Mouse (Mus musculus) erythroblast, adult 5-6 weeks (primary cell): Measurements from ENCODE around the gene Agfg1. TPM values are rescaled to one million over a fixed set of nuclear protein-coding genes. Genes with fewer than 3 reads are reported as not detected.

ENCODE experiments used
- ATAC-seq: replicated peaks from 2 replicates; pipeline ENCODE4 v1.8.0; 2016; ENCODE audit warnings: moderate number of reproducible peaks, mild to moderate bottlenecking, moderate TSS enrichment, inconsistent platforms; ENCODE audit not compliant: poor library complexity, low FRiP score, severe bottlenecking
- total RNA-seq, 2 experiments: library from RNA; stranded (forward) in 1 of 2; stranded (reverse) in 1 of 2; fragments of 150-400 nt in 1 of 2; fragments of 200-764, 138-1000 nt in 1 of 2; gene quantifications; 2 replicates each; pipeline versions ENCODE4 v1.2.3 to v1.2.4; 2015 to 2017; ENCODE audit warnings: low replicate concordance in 2 of 2

The Agfg1 gene
- total RNA-seq, 2 experiments from 2014 or later = 20.0 to 20.8 TPM

DNA sequence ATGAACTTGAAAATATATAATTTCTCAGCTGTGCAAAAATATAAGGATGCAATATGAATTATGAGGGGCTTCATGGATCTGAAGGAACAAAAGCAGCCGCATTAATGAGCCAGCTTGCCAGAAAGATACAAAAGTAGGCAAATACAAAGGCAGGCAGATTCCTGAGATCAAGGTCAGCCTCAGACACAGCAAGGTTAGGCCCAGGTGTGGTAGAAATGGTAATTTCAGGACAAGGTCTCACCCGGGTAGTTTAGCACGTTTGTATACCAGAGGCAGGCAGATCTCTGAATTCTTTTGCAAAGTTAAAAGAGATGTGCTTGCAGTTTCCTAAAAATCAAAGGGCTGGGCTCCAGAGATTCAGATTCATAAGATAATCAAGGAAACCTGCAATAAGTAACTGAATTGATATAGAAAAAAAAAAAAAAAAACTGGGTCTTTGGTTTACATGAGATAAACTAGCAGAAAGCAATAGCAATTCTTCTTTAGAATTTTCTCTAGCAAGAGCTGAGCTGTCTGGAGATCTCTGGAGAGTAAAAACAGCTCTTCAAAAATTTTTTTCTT is 18.6 kb upstream of the Agfg1 start:
- ATAC-seq = no peak

DNA sequence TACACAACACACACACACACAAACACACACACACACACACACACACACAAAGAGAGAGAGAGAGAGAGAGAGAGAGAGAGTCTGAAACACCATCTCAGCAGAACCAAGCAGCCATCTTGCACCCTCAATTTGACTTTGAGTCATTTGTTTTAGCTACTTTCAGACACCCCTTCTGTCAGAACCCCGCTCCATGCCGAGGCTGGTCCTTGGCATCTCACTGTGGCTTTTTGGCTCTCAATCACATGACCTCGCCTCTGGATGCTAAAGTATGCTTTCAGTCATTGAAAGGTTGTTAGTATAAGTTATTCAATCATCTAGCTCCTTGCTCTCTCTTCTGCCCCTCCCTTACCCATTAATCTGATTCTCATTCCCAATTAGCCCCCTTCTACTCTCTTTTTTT is 17.4 kb upstream of the Agfg1 start:
- no peak for ATAC-seq

DNA sequence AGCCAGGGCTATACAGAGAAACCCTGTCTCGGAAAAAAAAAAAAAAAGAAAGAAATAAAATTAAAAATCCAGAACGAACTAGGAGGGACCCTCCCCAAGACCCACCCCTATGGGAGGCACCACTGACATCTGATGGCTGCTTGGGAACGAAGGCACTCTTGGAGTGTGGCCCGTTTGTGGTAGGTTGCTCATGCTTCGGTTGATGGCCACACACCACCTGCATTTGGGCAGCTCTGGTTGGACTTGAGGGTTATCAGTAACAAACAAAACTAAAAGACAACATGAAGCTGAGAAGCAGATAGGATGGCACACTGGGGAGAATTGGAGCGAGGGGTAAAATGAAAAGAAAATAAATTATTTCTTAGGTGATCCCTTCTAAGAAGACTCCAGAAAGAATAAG is 15.1 kb upstream of the Agfg1 start:
- ATAC-seq = no peak

- peak; percentile 87 for ATAC-seq
These were observed 14.0 kb upstream of the Agfg1 start for GRCm38 (mm10) chr1:82825256-82825655.

DNA sequence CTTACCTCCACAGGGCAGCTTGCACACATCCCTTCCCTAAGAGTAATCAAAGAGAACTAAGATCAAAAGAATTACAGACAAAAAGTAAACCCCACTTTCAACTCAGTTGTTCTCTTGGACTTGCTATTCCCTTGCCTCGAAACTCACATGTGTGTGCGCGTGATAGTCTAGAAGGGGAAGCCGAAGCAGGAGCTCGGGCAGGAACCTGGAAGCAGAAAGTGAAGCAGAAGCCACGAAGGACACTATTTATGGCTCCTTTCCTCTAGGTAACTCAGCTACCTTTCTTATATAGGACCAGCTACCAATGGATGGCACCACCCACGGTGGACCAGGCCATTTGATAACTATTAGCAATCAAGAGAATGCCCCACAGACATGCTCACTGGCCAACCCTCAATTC is 13.5 kb upstream of the Agfg1 start:
- ATAC-seq = no peak

DNA sequence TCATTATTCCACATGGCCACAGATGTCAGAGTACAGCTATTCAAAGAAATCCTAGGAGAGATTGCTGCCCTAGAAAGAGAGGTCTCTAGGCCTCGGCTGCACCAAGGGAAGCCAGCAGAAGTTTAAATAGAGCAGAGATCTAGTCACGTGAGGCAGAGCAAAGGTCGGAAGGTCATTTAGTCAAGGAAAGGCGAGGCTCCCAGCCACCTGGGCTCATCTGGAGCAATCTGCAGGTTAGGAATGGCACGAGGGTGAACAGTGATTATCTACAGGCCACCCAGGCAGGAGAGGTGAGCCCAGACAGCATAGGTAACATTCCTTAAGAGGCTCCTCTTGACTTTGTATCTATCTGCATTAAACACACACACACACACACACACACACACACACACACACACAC is 12.4 kb upstream of the Agfg1 start:
- no peak for ATAC-seq

- no peak for ATAC-seq
These were observed 8.5 kb upstream of the Agfg1 start for GRCm38 (mm10) chr1:82830771-82831170.

DNA sequence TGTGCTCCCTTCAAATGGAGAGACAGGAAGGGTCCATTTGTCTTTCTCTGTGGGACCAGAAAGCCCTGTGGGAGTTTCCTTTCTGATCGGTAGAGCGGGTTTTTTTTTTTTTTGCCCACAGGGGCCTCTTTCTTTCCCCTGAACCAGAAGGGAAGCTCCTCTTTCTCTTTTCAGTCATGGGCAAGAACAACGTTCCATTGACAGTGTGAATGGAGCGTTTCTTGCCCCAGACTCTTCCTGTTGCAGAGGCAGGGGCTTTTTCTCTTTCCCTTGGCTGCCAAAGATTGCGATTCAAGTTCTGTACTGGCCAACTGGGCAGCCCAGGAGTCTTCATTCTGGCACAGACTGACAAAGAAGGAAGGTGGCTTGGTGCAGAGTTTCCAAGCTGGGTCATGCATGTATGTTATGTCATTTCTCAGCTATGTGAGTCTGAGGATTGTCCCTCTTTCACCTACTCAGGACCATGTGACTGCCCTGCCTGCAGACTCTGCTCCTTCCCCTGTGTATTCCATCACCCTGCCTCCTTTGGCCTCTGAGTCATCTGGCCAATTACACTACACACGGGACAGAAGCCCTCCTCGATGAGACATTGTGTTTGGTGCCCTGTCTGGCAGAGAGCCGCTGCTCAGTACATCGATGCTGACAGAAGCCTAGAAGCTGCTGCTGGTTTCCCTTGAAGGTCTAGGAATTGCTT is 7.6 kb upstream of the Agfg1 start:
- ATAC-seq = no peak

- no peak for ATAC-seq
These were observed 6.7 kb upstream of the Agfg1 start for GRCm38 (mm10) chr1:82832495-82833021.

DNA sequence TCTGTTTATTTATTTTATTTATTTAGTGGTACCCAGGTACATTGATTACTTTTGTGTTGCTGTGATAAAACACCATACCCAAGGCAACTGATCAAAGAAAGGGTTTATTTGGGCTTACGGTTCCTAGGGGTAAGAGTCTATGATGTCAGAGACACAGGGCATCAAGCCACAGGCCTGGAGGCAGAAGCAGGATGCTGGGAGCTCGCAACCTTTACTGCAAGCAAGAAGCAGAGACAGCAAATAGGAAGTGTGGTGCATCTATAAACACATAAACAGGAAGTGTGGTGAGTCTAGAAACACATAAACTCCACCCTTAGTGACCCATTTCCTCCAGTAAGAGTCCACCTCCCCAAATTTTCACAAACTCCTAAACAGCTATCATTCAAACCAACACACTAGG is 5.8 kb upstream of the Agfg1 start:
- ATAC-seq = no peak

DNA sequence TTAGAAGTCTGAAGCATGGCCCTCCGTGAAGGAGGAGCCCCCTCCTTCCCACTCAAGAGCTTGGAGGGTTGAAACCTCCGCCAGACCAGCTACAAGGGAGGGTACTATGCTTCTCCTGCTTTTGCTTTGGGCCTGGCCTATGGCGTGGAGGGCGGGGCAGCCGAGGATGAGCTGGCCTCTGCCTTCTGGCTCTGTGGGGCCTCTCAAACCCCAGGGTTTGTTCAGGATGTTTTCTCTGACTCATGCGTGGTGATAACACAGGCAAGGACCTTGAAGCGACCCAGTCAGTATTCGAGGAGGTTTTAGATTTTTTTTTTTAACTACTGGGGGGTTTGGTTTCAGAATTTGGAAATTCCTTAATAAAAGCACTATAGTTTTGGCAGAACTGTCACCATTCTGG is 4.7 kb upstream of the Agfg1 start:
- ATAC-seq = peak; percentile 72

- ATAC-seq = peak; percentile 37; the same call in 1 of the 2 replicates
These were observed 2.7 kb upstream of the Agfg1 start for GRCm38 (mm10) chr1:82836342-82837217.

- ATAC-seq = no peak
These were observed 1.7 kb upstream of the Agfg1 start for GRCm38 (mm10) chr1:82837579-82837978.

DNA sequence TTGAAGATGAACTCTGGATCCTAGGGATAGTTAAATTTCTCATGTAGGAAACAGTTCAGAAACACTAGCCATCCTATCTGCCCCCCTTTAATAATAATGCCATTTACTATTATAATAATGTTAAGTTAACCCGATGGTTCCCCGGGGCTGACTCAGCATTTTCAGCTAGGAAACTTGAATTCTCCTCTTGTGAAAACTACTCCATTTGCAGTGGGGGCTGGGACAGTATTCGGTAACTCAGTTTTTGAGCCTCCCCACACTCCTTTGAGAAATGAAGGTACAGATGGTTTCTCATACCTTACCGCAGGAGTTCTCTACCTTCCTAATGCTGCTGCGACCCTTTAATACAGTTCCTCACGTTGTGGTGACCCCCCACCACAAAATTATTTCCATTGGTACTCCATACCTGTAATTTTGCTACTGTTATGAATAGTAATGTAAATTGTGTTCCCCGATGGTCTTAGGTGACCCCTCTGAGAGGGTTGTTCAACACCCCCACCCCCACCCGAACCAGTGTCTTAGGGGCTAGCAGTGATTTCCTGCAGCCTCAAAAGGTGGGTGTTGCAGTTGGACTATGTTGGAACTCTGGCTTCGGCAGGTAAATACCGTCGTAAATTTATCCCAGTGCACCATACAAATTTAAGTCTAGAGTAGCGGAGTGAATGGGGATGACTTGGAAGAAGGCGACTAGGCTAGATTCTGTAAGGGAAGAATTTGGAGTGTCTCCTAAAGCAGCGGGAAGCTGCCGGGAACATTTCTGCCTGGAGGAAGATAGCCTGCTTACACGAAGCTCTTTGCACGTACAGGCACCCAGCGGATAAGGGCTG is 601 bp upstream of the Agfg1 start:
- 0 out of 2 replicates have a peak, but pooled peaks have one; percentile 4 for ATAC-seq

GRCm38 (mm10) chr1:82839614-82840421 is 535 bp downstream of the Agfg1 start:
- no peak; the same call in none of the 2 replicates for ATAC-seq

- no peak for ATAC-seq
These were observed 16.4 kb downstream of the Agfg1 start for GRCm38 (mm10) chr1:82855729-82856128.

DNA sequence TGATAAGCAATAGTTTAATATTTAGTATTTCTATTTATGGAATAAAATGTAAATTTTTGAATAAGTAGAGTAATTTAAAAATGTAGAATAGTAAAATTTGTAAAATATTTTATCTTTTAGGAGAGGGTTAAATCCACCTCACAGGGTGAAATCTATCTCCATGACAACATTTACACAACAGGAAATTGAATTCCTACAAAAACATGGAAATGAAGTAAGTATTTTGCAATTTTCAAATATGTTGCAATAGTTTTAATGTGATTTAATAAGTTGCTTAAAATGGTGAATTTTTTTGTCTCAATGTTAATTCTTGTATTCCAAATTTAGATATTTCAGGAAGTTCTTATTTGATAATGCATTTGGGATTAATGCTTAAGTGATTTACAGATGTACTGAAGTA is 19.0 kb downstream of the Agfg1 start:
- no peak for ATAC-seq

DNA sequence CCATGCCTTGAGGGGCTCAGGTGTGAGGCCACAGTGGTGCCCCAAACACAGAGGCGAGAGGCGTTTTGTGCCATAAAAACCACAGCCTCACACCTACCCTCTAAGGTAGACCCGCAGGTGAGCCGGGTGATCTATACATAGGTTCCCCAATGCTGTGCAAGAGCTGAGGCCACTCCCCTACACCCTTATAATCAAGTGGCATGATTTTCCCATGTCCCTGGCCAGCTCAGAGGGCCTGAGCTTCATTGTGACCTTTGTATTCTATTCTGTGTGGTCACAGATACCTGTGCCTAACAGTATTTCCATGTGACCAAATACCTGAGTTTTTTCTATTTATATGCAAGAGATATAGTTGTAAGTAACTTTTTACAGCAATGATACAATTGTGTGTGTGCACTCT is 21.1 kb downstream of the Agfg1 start:
- no peak for ATAC-seq

GRCm38 (mm10) chr1:82870202-82870601 is 30.9 kb downstream of the Agfg1 start:
- ATAC-seq = no peak
